Mouse (Mus musculus) ES-E14 (cell line): ENCODE measurements around the gene Bag5. TPM values are rescaled to one million over a fixed set of nuclear protein-coding genes. Genes with fewer than 3 reads are reported as not detected.
"Not testable (repeated sequence)": the region's sequence is repeated elsewhere in the genome, so short reads cannot be mapped to it uniquely, and the experiment has no call there.

Source experiments
- DNase-seq: peaks from one replicate; pipeline ENCODE4 v3.0.0-alpha.2; 2013; ENCODE audit warnings: low read depth, low spot score
- H3K27ac ChIP-seq: 2 replicates; pipeline ENCODE4 v1.5.1; 2012; ENCODE audit warnings: low read depth, mild to moderate bottlenecking, low read length, moderate library complexity, mixed read lengths; ENCODE audit not compliant: poor library complexity, insufficient read depth, severe bottlenecking
- H3K36me3 ChIP-seq: 2 replicates; pipeline ENCODE4 v1.6.1; 2012; ENCODE audit warnings: mild to moderate bottlenecking, low read length, moderate library complexity, mixed read lengths; ENCODE audit not compliant: control insufficient read depth, poor library complexity, insufficient read depth, severe bottlenecking
- H3K4me1 ChIP-seq, 2 experiments: fragments of 150-350 bp in 1 of 2; sonication (generic) in 1 of 2; 2 replicates each; pipeline ENCODE4 v1.6.1; 2012; ENCODE audit warnings: low read length in 2 of 2, mild to moderate bottlenecking in 1 of 2, mixed read lengths in 1 of 2; ENCODE audit not compliant: control insufficient read depth in 2 of 2, insufficient read depth in 2 of 2, poor library complexity in 1 of 2
- H3K4me3 ChIP-seq, 2 experiments: fragments of 150-350 bp in 1 of 2; sonication (generic) in 1 of 2; 2 replicates each; pipeline ENCODE4 v1.5.1; 2012; ENCODE audit warnings: low read length in 2 of 2, low read depth in 1 of 2, mild to moderate bottlenecking in 1 of 2, mixed read lengths in 1 of 2; ENCODE audit not compliant: insufficient read depth in 1 of 2, poor library complexity in 1 of 2, severe bottlenecking in 1 of 2
- H3K9ac ChIP-seq: 2 replicates; pipeline ENCODE4 v1.6.1; 2012; ENCODE audit warnings: low read depth, mild to moderate bottlenecking, low read length, mixed read lengths; ENCODE audit not compliant: poor library complexity, insufficient read depth, severe bottlenecking
- H3K9me3 ChIP-seq: fragments of 150-350 bp; sonication (generic); 2 replicates; pipeline ENCODE4 v1.6.1; 2012; ENCODE audit warnings: low read depth, mild to moderate bottlenecking, low read length; ENCODE audit not compliant: control insufficient read depth, insufficient read depth
- CHD2 ChIP-seq: IDR thresholded peaks from 2 replicates; pipeline ENCODE4 v1.6.1; 2014; ENCODE audit warnings: mild to moderate bottlenecking, low read depth, low read length, inconsistent platforms
- HCFC1 ChIP-seq: IDR thresholded peaks from 2 replicates; pipeline ENCODE4 v1.6.1; 2012; ENCODE audit warnings: low read length, inconsistent platforms, borderline replicate concordance; ENCODE audit not compliant: insufficient read depth
- MAFK ChIP-seq: IDR thresholded peaks from 2 replicates; pipeline ENCODE4 v1.6.1; 2014; ENCODE audit warnings: mild to moderate bottlenecking, low read depth, low read length, inconsistent platforms; ENCODE audit not compliant: insufficient read depth
- ZC3H11A ChIP-seq: IDR thresholded peaks from 2 replicates; pipeline ENCODE4 v1.6.1; 2012; ENCODE audit warnings: low read depth, mild to moderate bottlenecking, inconsistent platforms, low read length, borderline replicate concordance
- ZNF384 ChIP-seq: IDR thresholded peaks from 2 replicates; pipeline ENCODE4 v1.6.1; 2012; ENCODE audit warnings: low read depth, low read length, inconsistent platforms
- in situ Hi-C, 2 experiments: fragments of 600-800 bp; cut with MboI; formaldehyde crosslinking; loops; one replicate each; pipeline ENCODE4 v1.15.1; 2025; ENCODE audit warnings: low sequenced_read_pairs in 2 of 2, inconsistent platforms in 1 of 2; ENCODE audit not compliant: unreplicated experiment in 2 of 2
- total RNA-seq: library from RNA; depleted of rRNA; stranded (reverse); fragments of 300-350 nt; gene quantifications from 2 replicates; pipeline ENCODE4 v1.2.3, GENCODE M21; 2012

Bag5 gene
- total RNA-seq, 1 experiment, result 14.8 TPM

DNA sequence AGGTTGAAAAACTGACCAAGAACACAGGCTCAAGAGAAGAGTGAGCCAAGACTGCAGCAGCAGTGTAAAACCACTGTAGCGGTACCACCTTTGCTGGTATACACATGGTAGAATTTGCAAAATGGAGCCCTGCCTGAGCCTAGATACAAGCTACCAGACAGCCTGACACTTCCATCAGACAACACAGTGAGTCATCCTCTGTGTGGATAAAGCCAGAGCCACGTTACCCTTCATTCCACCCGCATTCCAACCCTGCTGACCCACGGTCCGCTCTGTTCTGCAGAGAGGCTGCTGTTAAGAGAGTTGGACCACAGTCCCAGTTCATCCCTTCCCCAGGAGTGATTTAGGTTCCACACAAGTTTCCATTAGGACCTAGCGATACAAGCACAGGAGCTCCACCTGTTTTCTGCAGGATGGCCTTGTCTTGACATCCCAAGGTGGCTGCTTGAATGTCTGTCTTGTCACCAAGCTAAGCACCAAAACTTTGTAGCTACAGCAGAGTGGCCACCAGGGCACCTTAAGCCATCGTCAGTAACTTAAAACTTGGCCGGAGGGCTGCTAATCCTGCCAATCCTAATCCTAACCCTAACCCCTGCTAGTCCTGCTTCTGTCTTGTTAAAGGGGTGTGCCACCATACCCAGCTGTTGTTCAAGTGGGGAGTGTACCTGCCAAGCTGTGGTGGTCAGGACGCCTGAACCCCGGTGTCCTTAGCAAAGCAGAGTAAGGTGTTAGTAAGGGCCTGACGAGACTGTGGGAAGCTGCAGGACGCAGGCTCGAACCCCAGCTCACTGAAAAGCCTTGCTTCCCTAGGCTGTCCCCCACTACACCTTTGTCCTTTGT is 47.8 kb downstream of the Bag5 start:
- Histone ChIP-seq H3K36me3 (peaks cover 14% of the 10 kb centered on the region), H3K9me3 (no peaks in the 10 kb centered on the region), H3K4me3 (no peak overlapping the region), H3K4me1 (peaks cover 8 to 22% of the 10 kb centered on the region in 2 experiments), H3K9ac (no peak overlapping the region), H3K27ac (no peak overlapping the region)
- TF ChIP-seq CHD2 (no peak), ZC3H11A (no peak), ZNF384 (no peak), MAFK (no peak), HCFC1 (no peak)
- in situ Hi-C loops, result no loop called here
- no peak for DNase-seq

GRCm38 (mm10) chr12:111664144-111664634 is 48.9 kb downstream of the Bag5 start:
- in situ Hi-C loops, result no loop called here
- no peak for DNase-seq

DNA sequence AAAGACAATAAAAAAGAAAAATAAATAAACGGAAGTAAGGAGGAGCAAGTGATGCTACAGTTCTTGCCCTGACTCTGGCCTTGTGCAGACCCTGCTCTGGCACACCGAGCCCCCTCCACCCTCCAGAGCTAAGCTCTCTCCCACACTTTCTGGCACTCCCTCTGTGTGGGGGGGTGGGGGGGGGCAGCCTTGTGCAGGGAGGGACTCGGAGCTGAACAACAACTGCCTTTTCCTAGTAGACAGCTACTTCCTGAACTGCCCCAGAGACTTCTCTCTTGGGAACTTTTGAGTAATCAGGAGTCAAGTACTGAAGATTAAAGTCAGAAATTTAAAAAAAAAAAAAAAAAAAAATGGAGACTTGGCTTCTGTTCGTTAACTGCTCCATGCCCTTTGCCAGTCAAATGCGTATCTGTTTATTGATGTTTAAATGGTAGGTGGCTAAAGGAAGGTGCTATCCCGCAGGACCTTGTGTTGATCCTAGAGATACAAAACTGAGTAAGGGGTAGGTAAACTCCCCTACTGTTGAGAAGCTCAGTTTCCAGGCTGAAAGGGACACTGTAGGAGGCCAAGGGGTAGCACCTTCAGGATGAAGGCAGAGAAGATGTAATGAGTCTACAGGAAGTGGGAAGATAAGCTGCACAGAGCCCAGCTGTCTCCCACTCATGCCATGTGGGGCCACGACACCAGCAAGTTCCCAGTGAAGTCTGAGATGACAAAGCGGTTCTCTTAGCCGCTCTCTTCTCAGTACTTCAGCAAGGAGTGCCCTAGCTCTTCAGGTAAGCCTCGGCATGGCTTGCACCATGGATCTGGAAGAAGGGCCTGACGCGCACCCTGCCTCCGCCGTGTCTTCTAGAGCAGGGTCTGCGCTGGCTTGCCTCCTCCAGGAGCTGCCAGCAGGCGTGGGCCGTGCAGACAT is 49.6 kb downstream of the Bag5 start:
- TF ChIP-seq ZNF384 (0 out of 2 replicates have a peak, but pooled peaks have one; percentile 52), ZC3H11A (no peak)
- no peaks in the 10 kb centered on the region for H3K36me3 ChIP-seq
- H3K4me1 ChIP-seq, result peaks cover 8 to 15% of the 10 kb centered on the region in 2 experiments
- H3K9ac ChIP-seq, result peak overlapping the region; percentile 45; the same call in 1 of the 2 replicates
- H3K4me3 ChIP-seq, result peak overlapping the region; percentile 15 to 26; a peak in 3 of 4 replicates
- no peaks in the 10 kb centered on the region for H3K9me3 ChIP-seq
- peak overlapping the region; percentile 64 for H3K27ac ChIP-seq
- in situ Hi-C loops, result no loop called here
- DNase-seq, result no peak

More at GRCm38 (mm10) chr12:111664144-111664634, 48.9 kb downstream of the Bag5 start:
- Histone ChIP-seq H3K36me3 (peaks cover 3% of the 10 kb centered on the region; the same call in 1 of the 2 replicates), H3K9ac (peak overlapping the region; percentile 45; the same call in 1 of the 2 replicates), H3K4me1 (peaks cover 8 to 20% of the 10 kb centered on the region in 2 experiments), H3K27ac (peak overlapping the region; percentile 64; the same call in 1 of the 2 replicates), H3K4me3 (peak overlapping the region; percentile 15 to 26; a peak in 3 of 4 replicates), H3K9me3 (no peaks in the 10 kb centered on the region)
- TF ChIP-seq ZC3H11A (no peak), ZNF384 (no peak), HCFC1 (no peak), CHD2 (no peak), MAFK (no peak)

- DNase-seq, H3K27ac ChIP-seq, H3K36me3 ChIP-seq, H3K9me3 ChIP-seq, in situ Hi-C loops, H3K4me3 ChIP-seq, H3K9ac ChIP-seq: not testable (repeated sequence)
- peaks cover 8 to 14% of the 10 kb centered on the region in 2 experiments for H3K4me1 ChIP-seq
These were observed 51.5 kb downstream of the Bag5 start for GRCm38 (mm10) chr12:111661554-111661953.
